Mouse (Mus musculus): Measurements from ENCODE around the gene Nacc1. TPM values are rescaled to one million over a fixed set of nuclear protein-coding genes. Genes with fewer than 3 reads are reported as not detected.

Nacc1 gene
- polyA plus RNA-seq, 1 experiment from 2014 or later: 15.9 TPM

DNA sequence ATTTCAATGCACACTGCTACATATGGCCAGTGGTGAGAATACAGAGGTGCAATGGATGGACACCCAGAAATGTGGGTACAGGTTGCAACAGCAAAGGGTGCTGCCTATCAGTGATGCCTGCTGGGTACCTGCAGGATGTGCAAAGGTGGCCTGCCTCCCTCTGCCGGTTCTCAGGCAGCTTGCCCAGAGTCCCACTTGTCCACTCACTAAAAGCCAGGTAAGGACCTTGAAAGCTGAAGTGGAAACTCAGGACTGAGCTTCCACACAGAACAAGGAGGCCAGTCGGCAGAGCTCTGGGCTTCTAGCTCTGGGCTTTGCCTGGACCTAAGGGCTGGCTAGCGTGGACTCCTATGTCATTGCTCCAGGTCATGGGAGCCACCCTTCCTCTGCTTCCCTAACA, 23.6 kb upstream of the Nacc1 start:
- no peak for DNase-seq (ENCODE audit: low spot score)
- TF ChIP-seq CTCF (IDR thresholded peaks at IDR 0.05; ENCODE audit: low read depth): no peak
- H3K4me1 ChIP-seq (replicated peaks; ENCODE audit: insufficient read depth, low read length): peaks cover 71% of the 10 kb centered on the region
- no peaks in the 10 kb centered on the region for H3K9me3 ChIP-seq (replicated peaks; ENCODE audit: low read length)
- no peak overlapping the region for H3K4me2 ChIP-seq (ENCODE audit: low read length)
- no peak overlapping the region for H3K4me3 ChIP-seq (replicated peaks; ENCODE audit: low read depth, low read length)
- no peak for ATAC-seq (replicated peaks; ENCODE audit: low FRiP score, low read depth)
- peak overlapping the region; percentile 82; the same call in 1 of the 2 replicates for H3K27ac ChIP-seq
- no peak overlapping the region for H3K9ac ChIP-seq (ENCODE audit: low read depth, low read length)
- H3K36me3 ChIP-seq (ENCODE audit: insufficient read depth, low read length): no peaks in the 10 kb centered on the region
- WGBS: 40% methylated on average over 3 of the region's 3 CpGs
- H3K27me3 ChIP-seq (ENCODE audit: insufficient read depth, low read length): peaks cover 12% of the 10 kb centered on the region; the same call in 1 of the 2 replicates

DNA sequence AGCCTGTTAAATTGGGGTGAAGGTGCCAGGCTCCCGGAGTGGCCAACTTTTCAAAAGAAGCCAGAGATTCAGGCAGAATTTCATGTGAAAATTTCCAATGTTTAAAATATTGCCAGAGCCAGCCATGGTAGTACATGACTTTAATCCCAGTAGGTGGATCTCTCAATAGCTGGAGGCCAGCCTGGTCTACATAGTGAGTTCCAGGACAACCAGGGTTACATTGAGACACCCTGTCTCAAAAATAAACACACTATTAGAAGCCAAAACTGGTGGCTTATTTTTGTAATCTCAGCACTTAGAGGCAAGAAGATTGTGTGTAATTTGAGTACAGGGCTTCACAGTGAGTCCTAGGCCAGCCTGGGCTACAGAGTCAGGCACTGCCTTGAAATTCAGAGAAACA, 22.3 kb upstream of the Nacc1 start:
- H3K27ac ChIP-seq: no peak overlapping the region
- H3K27me3 ChIP-seq (ENCODE audit: insufficient read depth, low read length): peaks cover 21% of the 10 kb centered on the region; the same call in 1 of the 2 replicates
- H3K4me1 ChIP-seq (replicated peaks; ENCODE audit: insufficient read depth, low read length): peaks cover 68% of the 10 kb centered on the region
- H3K9ac ChIP-seq (ENCODE audit: low read depth, low read length): no peak overlapping the region
- TF ChIP-seq CTCF (IDR thresholded peaks at IDR 0.05; ENCODE audit: low read depth): no peak
- H3K9me3 ChIP-seq (replicated peaks; ENCODE audit: low read length): no peaks in the 10 kb centered on the region
- no peak for DNase-seq (ENCODE audit: low spot score)
- H3K4me2 ChIP-seq (ENCODE audit: low read length): no peak overlapping the region
- H3K36me3 ChIP-seq (ENCODE audit: insufficient read depth, low read length): no peaks in the 10 kb centered on the region
- WGBS: 97% methylated on average over 1 of the region's 1 CpGs
- H3K4me3 ChIP-seq (replicated peaks; ENCODE audit: low read depth, low read length): no peak overlapping the region
- ATAC-seq (replicated peaks; ENCODE audit: low FRiP score, low read depth): no peak

DNA sequence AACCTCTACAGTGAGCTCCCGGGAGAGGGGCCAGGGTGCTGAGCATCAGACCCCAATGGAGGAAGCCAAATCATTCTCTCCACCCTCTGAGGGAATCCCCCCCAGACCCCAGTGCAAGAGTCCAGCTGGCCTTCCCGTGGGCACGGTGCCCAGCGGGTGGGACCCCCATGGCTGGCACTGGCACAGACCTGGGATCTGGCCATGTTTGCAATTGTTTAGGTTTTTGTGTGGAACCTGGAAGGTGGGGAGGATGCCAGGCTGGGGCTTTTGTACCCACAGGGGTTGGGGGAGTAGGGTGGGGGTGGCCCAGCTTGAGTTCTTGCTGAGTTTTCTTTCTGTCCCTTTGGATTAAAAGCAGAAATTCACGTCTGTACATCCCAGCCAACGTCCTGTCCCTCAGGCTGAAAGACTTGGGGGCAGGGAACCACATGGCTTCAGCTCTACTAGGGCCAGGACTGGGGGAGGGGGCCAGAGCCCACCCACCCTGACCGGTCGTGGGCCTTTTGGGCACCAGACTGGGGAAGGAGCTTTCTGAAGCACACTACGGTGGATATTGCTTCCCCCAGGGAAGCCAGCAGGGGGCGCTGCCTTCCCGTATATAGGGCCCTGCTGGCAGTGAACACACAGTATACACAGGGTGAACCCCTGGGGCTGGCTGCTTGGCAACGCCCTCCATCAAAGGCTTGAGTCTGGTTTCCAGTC, 21.3 kb upstream of the Nacc1 start:
- no peak overlapping the region for H3K4me2 ChIP-seq (ENCODE audit: low read length)
- no peak overlapping the region for H3K9ac ChIP-seq (ENCODE audit: low read depth, low read length)
- WGBS: 18% methylated on average over 12 of the region's 12 CpGs
- DNase-seq (ENCODE audit: low spot score): peak; percentile 90
- no peaks in the 10 kb centered on the region for H3K9me3 ChIP-seq (replicated peaks; ENCODE audit: low read length)
- TF ChIP-seq CTCF (IDR thresholded peaks at IDR 0.05; ENCODE audit: low read depth): peak; percentile 96
- H3K27me3 ChIP-seq (ENCODE audit: insufficient read depth, low read length): peaks cover 23% of the 10 kb centered on the region; the same call in 1 of the 2 replicates
- H3K4me1 ChIP-seq (replicated peaks; ENCODE audit: insufficient read depth, low read length): peaks cover 63% of the 10 kb centered on the region
- no peak overlapping the region for H3K27ac ChIP-seq
- no peak overlapping the region for H3K4me3 ChIP-seq (replicated peaks; ENCODE audit: low read depth, low read length)
- ATAC-seq (replicated peaks; ENCODE audit: low FRiP score, low read depth): peak; percentile 48
- no peaks in the 10 kb centered on the region for H3K36me3 ChIP-seq (ENCODE audit: insufficient read depth, low read length)

DNA sequence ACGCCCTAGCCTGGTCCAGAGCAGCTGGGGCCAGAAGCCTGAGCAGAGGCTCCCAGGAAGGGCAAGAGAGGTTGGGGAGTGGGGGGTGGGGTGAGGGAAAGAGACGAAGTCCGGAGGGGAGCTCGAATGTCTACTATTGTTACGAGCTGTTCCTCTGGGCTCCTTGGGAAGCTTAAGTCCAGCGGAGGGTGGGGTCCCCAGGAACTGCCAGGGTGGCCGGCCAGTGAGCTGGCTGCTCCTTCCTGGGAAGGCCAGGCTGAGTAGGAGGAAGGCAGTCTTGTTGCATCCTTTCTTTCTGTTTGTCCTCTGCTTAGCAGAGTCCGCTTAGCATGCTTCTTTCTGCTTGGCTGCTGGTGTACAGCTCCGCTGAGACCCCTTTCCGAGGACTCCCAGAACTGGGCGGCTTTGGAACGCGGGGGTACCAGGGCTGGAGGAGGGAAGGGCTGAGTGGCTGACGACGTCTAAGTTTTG, 20.4 kb upstream of the Nacc1 start:
- Histone ChIP-seq H3K27ac (peak overlapping the region; percentile 44), H3K36me3 (ENCODE audit: insufficient read depth, low read length) (no peaks in the 10 kb centered on the region), H3K4me2 (ENCODE audit: low read length) (peak overlapping the region; percentile 45), H3K27me3 (ENCODE audit: insufficient read depth, low read length) (peaks cover 30% of the 10 kb centered on the region; the same call in 1 of the 2 replicates), H3K4me1 (replicated peaks; ENCODE audit: insufficient read depth, low read length) (peaks cover 56% of the 10 kb centered on the region), H3K9ac (ENCODE audit: low read depth, low read length) (no peak overlapping the region), H3K9me3 (replicated peaks; ENCODE audit: low read length) (no peaks in the 10 kb centered on the region), H3K4me3 (replicated peaks; ENCODE audit: low read depth, low read length) (peak overlapping the region; percentile 14; the same call in 1 of the 2 replicates)
- no peak for TF ChIP-seq CTCF (IDR thresholded peaks at IDR 0.05; ENCODE audit: low read depth)
- 28% methylated on average over 15 of the region's 15 CpGs for WGBS
- ATAC-seq (replicated peaks; ENCODE audit: low FRiP score, low read depth) (no peak), DNase-seq (ENCODE audit: low spot score) (no peak)

- Histone ChIP-seq H3K4me3 (replicated peaks; ENCODE audit: low read depth, low read length) (peak overlapping the region; percentile 14), H3K36me3 (ENCODE audit: insufficient read depth, low read length) (no peaks in the 10 kb centered on the region), H3K4me2 (ENCODE audit: low read length) (peak overlapping the region; percentile 45), H3K27me3 (ENCODE audit: insufficient read depth, low read length) (peaks cover 34% of the 10 kb centered on the region; the same call in 1 of the 2 replicates), H3K27ac (peak overlapping the region; percentile 44), H3K9me3 (replicated peaks; ENCODE audit: low read length) (no peaks in the 10 kb centered on the region), H3K4me1 (replicated peaks; ENCODE audit: insufficient read depth, low read length) (peaks cover 49% of the 10 kb centered on the region), H3K9ac (ENCODE audit: low read depth, low read length) (peak overlapping the region; percentile 35)
- DNase-seq (ENCODE audit: low spot score): no peak
- ATAC-seq (replicated peaks; ENCODE audit: low FRiP score, low read depth): 0 out of 2 replicates have a peak, but pooled peaks have one; percentile 6
- no peak for TF ChIP-seq CTCF (IDR thresholded peaks at IDR 0.05; ENCODE audit: low read depth)
- WGBS: 18% methylated on average over 22 of the region's 22 CpGs
Observed at GRCm38 (mm10) chr8:84707267-84707883, 19.7 kb upstream of the Nacc1 start.

- Histone ChIP-seq H3K27me3 (ENCODE audit: insufficient read depth, low read length) (peaks cover 38% of the 10 kb centered on the region; the same call in 1 of the 2 replicates), H3K36me3 (ENCODE audit: insufficient read depth, low read length) (no peaks in the 10 kb centered on the region), H3K9me3 (replicated peaks; ENCODE audit: low read length) (no peaks in the 10 kb centered on the region), H3K4me3 (replicated peaks; ENCODE audit: low read depth, low read length) (peak overlapping the region; percentile 14), H3K27ac (peak overlapping the region; percentile 44), H3K4me2 (ENCODE audit: low read length) (peak overlapping the region; percentile 45), H3K4me1 (replicated peaks; ENCODE audit: insufficient read depth, low read length) (peaks cover 43% of the 10 kb centered on the region), H3K9ac (ENCODE audit: low read depth, low read length) (peak overlapping the region; percentile 35)
- no peak for TF ChIP-seq CTCF (IDR thresholded peaks at IDR 0.05; ENCODE audit: low read depth)
- WGBS: 22% methylated on average over 45 of the region's 45 CpGs
- DNase-seq (ENCODE audit: low spot score): no peak
- no peak for ATAC-seq (replicated peaks; ENCODE audit: low FRiP score, low read depth)
Observed at GRCm38 (mm10) chr8:84706610-84707266, 19.1 kb upstream of the Nacc1 start.

Measured in kidney, postnatal 0 days (tissue).